Mouse (Mus musculus) kidney, embryonic 14.5 days (tissue): ENCODE measurements around the gene Coil. TPM values are rescaled to one million over a fixed set of nuclear protein-coding genes. Genes with fewer than 3 reads are reported as not detected.

Experiments used
- ATAC-seq: fragments of 200-750 bp; cut with Nextera tagmentation; 2 replicates; pipeline ENCODE4 v1.8.0; 2017; ENCODE audit warnings: moderate number of reproducible peaks, mild to moderate bottlenecking, moderate TSS enrichment, moderate library complexity; ENCODE audit not compliant: low FRiP score, low TSS enrichment
- H3K27ac ChIP-seq: fragments of 300-500 bp; sonication (generic); 2 replicates; pipeline ENCODE4 v1.5.1; 2014; ENCODE audit warnings: low read depth, mild to moderate bottlenecking, low read length, moderate library complexity, mixed read lengths
- H3K27me3 ChIP-seq: fragments of 300-500 bp; sonication (generic); 2 replicates; pipeline ENCODE4 v1.6.1; 2014; ENCODE audit warnings: mild to moderate bottlenecking, low read length; ENCODE audit not compliant: control insufficient read depth, insufficient read depth
- H3K36me3 ChIP-seq: fragments of 300-500 bp; sonication (generic); 2 replicates; pipeline ENCODE4 v1.6.1; 2014; ENCODE audit warnings: low read length, mixed read lengths; ENCODE audit not compliant: control insufficient read depth, insufficient read depth
- H3K4me1 ChIP-seq: fragments of 300-500 bp; sonication (generic); 2 replicates; pipeline ENCODE4 v1.6.1; 2014; ENCODE audit warnings: low read length, mixed read lengths; ENCODE audit not compliant: control insufficient read depth, insufficient read depth
- H3K4me2 ChIP-seq: fragments of 300-500 bp; sonication (generic); replicated peaks from 2 replicates; pipeline ENCODE4 v1.6.1; 2014; ENCODE audit warnings: low read depth, mild to moderate bottlenecking, low read length
- H3K4me3 ChIP-seq: fragments of 300-500 bp; sonication (generic); 2 replicates; pipeline ENCODE4 v1.5.1; 2014; ENCODE audit warnings: mild to moderate bottlenecking, low read length
- H3K9ac ChIP-seq: fragments of 300-500 bp; sonication (generic); 2 replicates; pipeline ENCODE4 v1.6.1; 2014; ENCODE audit warnings: low read depth, mild to moderate bottlenecking, low read length, moderate library complexity
- H3K9me3 ChIP-seq: fragments of 300-500 bp; sonication (generic); 2 replicates; pipeline ENCODE4 v1.6.1; 2016; ENCODE audit warnings: low read length; ENCODE audit not compliant: control insufficient read depth
- WGBS: fragments of 180-500 bp; shearing (Covaris S2); extraction: QIAGEN DNeasy Blood & Tissue Kit; methylation state at CpG from one replicate; pipeline ENCODE4 v1.1.7; 2014; 5-methylcytosine and 5-hydroxymethylcytosine counted together
- polyA plus RNA-seq: library from polyadenylated mRNA; unstranded; fragments of >200 nt; fragmentation: Nextera tagmentation; extraction: Ambion mirVana; gene quantifications from 2 replicates; pipeline ENCODE4 v1.2.1, GENCODE M21; 2014

The Coil gene
- polyA plus RNA-seq, 1 experiment from 2014 or later: 14.5 TPM

- no peak overlapping the region for H3K9ac ChIP-seq
- no peaks in the 10 kb centered on the region for H3K36me3 ChIP-seq
- WGBS: 32% methylated on average over 3 of the region's 3 CpGs
- no peak overlapping the region for H3K27ac ChIP-seq
- H3K9me3 ChIP-seq: no peaks in the 10 kb centered on the region
- no peaks in the 10 kb centered on the region for H3K27me3 ChIP-seq
- peaks cover 10% of the 10 kb centered on the region; the same call in 1 of the 2 replicates for H3K4me1 ChIP-seq
- ATAC-seq: no peak
- H3K4me3 ChIP-seq: no peak overlapping the region; the same call in 1 of the 2 replicates
- H3K4me2 ChIP-seq: no peak overlapping the region
Observed at GRCm38 (mm10) chr11:88998406-88998805, 28.4 kb downstream of the Coil start.

GRCm38 (mm10) chr11:88998974-88999722 is 29.1 kb downstream of the Coil start, which contains the start of gene Trim25:
Trim25 (plus strand) TSS chr11:88999376.
- Histone ChIP-seq H3K9me3 (no peaks in the 10 kb centered on the region), H3K4me2 (peak within 1 kb of the TSS; percentile 43), H3K4me3 (peak within 1 kb of the TSS; percentile 45), H3K27me3 (no peaks in the 10 kb centered on the region), H3K36me3 (no peaks in the 10 kb centered on the region), H3K4me1 (peaks cover 10% of the 10 kb centered on the region; the same call in 1 of the 2 replicates), H3K27ac (no peak within 1 kb of the TSS; the same call in 1 of the 2 replicates), H3K9ac (peak within 1 kb of the TSS; percentile 61)
- peak; percentile 90 for ATAC-seq
- WGBS: 3% methylated on average over 48 of the region's 48 CpGs

GRCm38 (mm10) chr11:88999723-89000526 is 29.9 kb downstream of the Coil start:
- WGBS: 25% methylated on average over 33 of the region's 33 CpGs
- Histone ChIP-seq H3K27ac (no peak overlapping the region; the same call in 1 of the 2 replicates), H3K36me3 (no peaks in the 10 kb centered on the region), H3K4me1 (peaks cover 10% of the 10 kb centered on the region; the same call in 1 of the 2 replicates), H3K4me3 (peak overlapping the region; percentile 45), H3K9ac (peak overlapping the region; percentile 61), H3K4me2 (peak overlapping the region; percentile 43), H3K9me3 (no peaks in the 10 kb centered on the region), H3K27me3 (no peaks in the 10 kb centered on the region)
- no peak for ATAC-seq

- no peaks in the 10 kb centered on the region for H3K27me3 ChIP-seq
- ATAC-seq: no peak
- no peak overlapping the region; the same call in 1 of the 2 replicates for H3K27ac ChIP-seq
- peak overlapping the region; percentile 61; the same call in 1 of the 2 replicates for H3K9ac ChIP-seq
- no peaks in the 10 kb centered on the region for H3K9me3 ChIP-seq
- peak overlapping the region; percentile 43 for H3K4me2 ChIP-seq
- peak overlapping the region; percentile 45; the same call in 1 of the 2 replicates for H3K4me3 ChIP-seq
- H3K36me3 ChIP-seq: no peaks in the 10 kb centered on the region
- peaks cover 10% of the 10 kb centered on the region; the same call in 1 of the 2 replicates for H3K4me1 ChIP-seq
Observed at GRCm38 (mm10) chr11:89000527-89000819, 30.4 kb downstream of the Coil start.

- no peaks in the 10 kb centered on the region for H3K36me3 ChIP-seq
- 91% methylated on average over 7 of the region's 7 CpGs for WGBS
- no peak overlapping the region; the same call in 1 of the 2 replicates for H3K4me2 ChIP-seq
- no peak overlapping the region for H3K27ac ChIP-seq
- no peak overlapping the region; the same call in 1 of the 2 replicates for H3K4me3 ChIP-seq
- ATAC-seq: no peak
- peaks cover 10% of the 10 kb centered on the region; the same call in 1 of the 2 replicates for H3K4me1 ChIP-seq
- H3K9ac ChIP-seq: no peak overlapping the region
- no peaks in the 10 kb centered on the region for H3K9me3 ChIP-seq
- H3K27me3 ChIP-seq: no peaks in the 10 kb centered on the region
Observed at GRCm38 (mm10) chr11:89001569-89001968, 31.5 kb downstream of the Coil start.

- peaks cover 10% of the 10 kb centered on the region; the same call in 1 of the 2 replicates for H3K4me1 ChIP-seq
- H3K27ac ChIP-seq: no peak overlapping the region
- no peak overlapping the region; the same call in 1 of the 2 replicates for H3K4me2 ChIP-seq
- ATAC-seq: no peak
- H3K4me3 ChIP-seq: no peak overlapping the region
- H3K9ac ChIP-seq: no peak overlapping the region
- H3K9me3 ChIP-seq: no peaks in the 10 kb centered on the region
- H3K36me3 ChIP-seq: no peaks in the 10 kb centered on the region
- 80% methylated on average over 5 of the region's 5 CpGs for WGBS
- H3K27me3 ChIP-seq: no peaks in the 10 kb centered on the region
Observed at GRCm38 (mm10) chr11:89002068-89002467, 32.0 kb downstream of the Coil start.

- Histone ChIP-seq H3K4me2 (no peak overlapping the region; the same call in 1 of the 2 replicates), H3K27ac (no peak overlapping the region), H3K9ac (no peak overlapping the region), H3K27me3 (no peaks in the 10 kb centered on the region), H3K4me1 (peaks cover 10% of the 10 kb centered on the region; the same call in 1 of the 2 replicates), H3K9me3 (no peaks in the 10 kb centered on the region), H3K36me3 (no peaks in the 10 kb centered on the region), H3K4me3 (no peak overlapping the region)
- no peak for ATAC-seq
- 87% methylated on average over 5 of the region's 5 CpGs for WGBS
Observed at GRCm38 (mm10) chr11:89002621-89003020, 32.6 kb downstream of the Coil start.

- Histone ChIP-seq H3K27me3 (no peaks in the 10 kb centered on the region), H3K27ac (no peak overlapping the region), H3K4me1 (peaks cover 10% of the 10 kb centered on the region; the same call in 1 of the 2 replicates), H3K9ac (no peak overlapping the region), H3K4me3 (no peak overlapping the region), H3K36me3 (no peaks in the 10 kb centered on the region), H3K9me3 (no peaks in the 10 kb centered on the region), H3K4me2 (no peak overlapping the region)
- no peak for ATAC-seq
- WGBS: 55% methylated on average over 6 of the region's 6 CpGs
Observed at GRCm38 (mm10) chr11:89003078-89003477, 33.0 kb downstream of the Coil start.
